Mouse (Mus musculus): ENCODE data around the gene Parpbp. TPM values are rescaled to one million over a fixed set of nuclear protein-coding genes. Genes with fewer than 3 reads are reported as not detected.

Parpbp gene
- total and polyA plus RNA-seq, 2 experiments from 2014 or later, result 3.3 to 6.9 TPM

DNA sequence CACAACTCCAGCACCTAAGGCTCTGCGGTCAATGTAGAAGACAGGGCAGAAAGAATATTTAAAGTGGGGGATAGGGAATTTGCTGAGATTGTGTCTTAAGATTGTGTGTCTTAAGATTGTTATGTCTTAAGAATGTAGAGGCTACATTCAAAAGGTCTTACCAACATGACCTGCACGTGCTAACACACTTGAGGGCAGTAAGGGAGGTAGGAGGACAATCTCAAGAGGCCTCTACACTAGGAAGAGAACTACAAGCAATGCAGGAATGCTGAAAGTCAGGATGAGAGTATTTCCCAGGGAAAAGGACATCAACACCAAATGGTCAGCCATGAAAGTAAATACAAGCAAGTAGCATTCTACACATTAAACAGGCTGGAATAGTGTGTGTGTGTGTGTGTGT is 40.6 kb downstream of the Parpbp start:
- Histone ChIP-seq H3K36me3 (replicated peaks; ENCODE audit: control insufficient read depth, insufficient read depth, low read length) (peaks cover 8% of the 10 kb centered on the region; the same call in 1 of the 2 replicates), H3K9ac (replicated peaks; ENCODE audit: low read depth, low read length) (no peak overlapping the region), H3K9me3 (replicated peaks; ENCODE audit: control insufficient read depth, low read length) (no peaks in the 10 kb centered on the region), H3K4me1 (ENCODE audit: control insufficient read depth, insufficient read depth) (no peaks in the 10 kb centered on the region), H3K4me3 (ENCODE audit: low read depth, low read length) (no peak overlapping the region), H3K4me2 (ENCODE audit: low read depth, low read length) (no peak overlapping the region), H3K27me3 (ENCODE audit: control insufficient read depth, insufficient read depth, low read length) (no peaks in the 10 kb centered on the region), H3K27ac (ENCODE audit: low read depth) (no peak overlapping the region)
- TF ChIP-seq EP300 (IDR thresholded peaks at IDR 0.05; ENCODE audit: low read depth), result no peak
- TF ChIP-seq CTCF (IDR thresholded peaks at IDR 0.05; ENCODE audit: low read depth), result no peak
- WGBS, result 86% methylated on average over 2 of the region's 2 CpGs
- DNase-seq (ENCODE audit: low spot score) (no peak), ATAC-seq (ENCODE audit: insufficient read depth, low read depth) (no peak)

- H3K4me1 ChIP-seq (ENCODE audit: control insufficient read depth, insufficient read depth), result no peaks in the 10 kb centered on the region
- H3K27ac ChIP-seq (ENCODE audit: low read depth), result no peak within 1 kb of the TSS
- ATAC-seq (ENCODE audit: insufficient read depth, low read depth), result no peak
- WGBS, result 60% methylated on average over 5 of the region's 5 CpGs
- H3K9me3 ChIP-seq (replicated peaks; ENCODE audit: control insufficient read depth, low read length), result no peaks in the 10 kb centered on the region
- no peaks in the 10 kb centered on the region for H3K27me3 ChIP-seq (ENCODE audit: control insufficient read depth, insufficient read depth, low read length)
- H3K4me3 ChIP-seq (ENCODE audit: low read depth, low read length), result no peak within 1 kb of the TSS
- no peak for DNase-seq (ENCODE audit: low spot score)
- peaks cover 23% of the 10 kb centered on the region for H3K36me3 ChIP-seq (replicated peaks; ENCODE audit: control insufficient read depth, insufficient read depth, low read length)
- H3K9ac ChIP-seq (replicated peaks; ENCODE audit: low read depth, low read length), result no peak within 1 kb of the TSS
- TF ChIP-seq EP300 (IDR thresholded peaks at IDR 0.05; ENCODE audit: low read depth), result no peak
- TF ChIP-seq CTCF (IDR thresholded peaks at IDR 0.05; ENCODE audit: low read depth), result no peak
- no peak within 1 kb of the TSS for H3K4me2 ChIP-seq (ENCODE audit: low read depth, low read length)
These were observed 56.0 kb downstream of the Parpbp start, which contains the start of gene Pmch for GRCm38 (mm10) chr10:88090772-88091171. TSS of gene Pmch (plus strand) at chr10:88091072.

GRCm38 (mm10) chr10:88067377-88067776 is 79.4 kb downstream of the Parpbp start:
- H3K9me3 ChIP-seq (replicated peaks; ENCODE audit: control insufficient read depth, low read length), result no peaks in the 10 kb centered on the region
- H3K4me2 ChIP-seq (ENCODE audit: low read depth, low read length), result no peak overlapping the region
- H3K27me3 ChIP-seq (ENCODE audit: control insufficient read depth, insufficient read depth, low read length), result no peaks in the 10 kb centered on the region
- no peaks in the 10 kb centered on the region for H3K36me3 ChIP-seq (replicated peaks; ENCODE audit: control insufficient read depth, insufficient read depth, low read length)
- no peak for TF ChIP-seq EP300 (IDR thresholded peaks at IDR 0.05; ENCODE audit: low read depth)
- TF ChIP-seq CTCF (IDR thresholded peaks at IDR 0.05; ENCODE audit: low read depth), result no peak
- 45% methylated on average over 3 of the region's 3 CpGs for WGBS
- H3K4me1 ChIP-seq (ENCODE audit: control insufficient read depth, insufficient read depth), result no peaks in the 10 kb centered on the region
- no peak for ATAC-seq (ENCODE audit: insufficient read depth, low read depth)
- H3K27ac ChIP-seq (ENCODE audit: low read depth), result no peak overlapping the region
- no peak overlapping the region for H3K9ac ChIP-seq (replicated peaks; ENCODE audit: low read depth, low read length)
- DNase-seq (ENCODE audit: low spot score), result no peak
- no peak overlapping the region for H3K4me3 ChIP-seq (ENCODE audit: low read depth, low read length)

- 56% methylated on average over 2 of the region's 2 CpGs for WGBS
- no peaks in the 10 kb centered on the region for H3K27me3 ChIP-seq (ENCODE audit: control insufficient read depth, insufficient read depth, low read length)
- no peak overlapping the region for H3K9ac ChIP-seq (replicated peaks; ENCODE audit: low read depth, low read length)
- H3K4me2 ChIP-seq (ENCODE audit: low read depth, low read length), result no peak overlapping the region
- no peak for ATAC-seq (ENCODE audit: insufficient read depth, low read depth)
- no peak overlapping the region for H3K4me3 ChIP-seq (ENCODE audit: low read depth, low read length)
- H3K4me1 ChIP-seq (ENCODE audit: control insufficient read depth, insufficient read depth), result no peaks in the 10 kb centered on the region
- TF ChIP-seq CTCF (IDR thresholded peaks at IDR 0.05; ENCODE audit: low read depth), result no peak
- TF ChIP-seq EP300 (IDR thresholded peaks at IDR 0.05; ENCODE audit: low read depth), result peak; percentile 56; the same call in 1 of the 2 replicates
- H3K9me3 ChIP-seq (replicated peaks; ENCODE audit: control insufficient read depth, low read length), result no peaks in the 10 kb centered on the region
- H3K36me3 ChIP-seq (replicated peaks; ENCODE audit: control insufficient read depth, insufficient read depth, low read length), result no peaks in the 10 kb centered on the region
- no peak for DNase-seq (ENCODE audit: low spot score)
- no peak overlapping the region for H3K27ac ChIP-seq (ENCODE audit: low read depth)
These were observed 81.9 kb downstream of the Parpbp start for GRCm38 (mm10) chr10:88064872-88065271.

DNA sequence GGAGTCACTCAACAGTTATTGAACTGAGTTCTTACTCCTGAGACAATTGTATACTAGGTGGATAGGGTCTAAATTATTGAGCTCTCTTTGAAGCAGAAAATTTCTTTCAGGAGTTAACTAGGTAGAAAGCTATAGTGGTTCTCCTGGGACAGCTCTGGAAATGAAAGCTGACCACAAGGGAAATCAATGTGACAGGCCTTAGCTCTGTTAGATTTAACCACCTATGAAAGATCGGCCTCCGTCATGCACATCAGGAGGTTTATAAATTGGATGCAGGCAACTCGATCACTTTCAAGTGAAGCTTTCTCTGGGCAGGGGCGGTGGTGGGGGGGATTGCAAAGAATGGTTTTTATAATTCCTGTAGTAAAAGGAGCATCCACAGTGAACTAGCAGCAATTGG is 83.3 kb downstream of the Parpbp start:
- ATAC-seq (ENCODE audit: insufficient read depth, low read depth) (no peak), DNase-seq (ENCODE audit: low spot score) (no peak)
- Histone ChIP-seq H3K9me3 (replicated peaks; ENCODE audit: control insufficient read depth, low read length) (no peaks in the 10 kb centered on the region), H3K4me1 (ENCODE audit: control insufficient read depth, insufficient read depth) (no peaks in the 10 kb centered on the region), H3K36me3 (replicated peaks; ENCODE audit: control insufficient read depth, insufficient read depth, low read length) (no peaks in the 10 kb centered on the region), H3K4me2 (ENCODE audit: low read depth, low read length) (no peak overlapping the region), H3K27me3 (ENCODE audit: control insufficient read depth, insufficient read depth, low read length) (no peaks in the 10 kb centered on the region), H3K4me3 (ENCODE audit: low read depth, low read length) (no peak overlapping the region), H3K27ac (ENCODE audit: low read depth) (no peak overlapping the region), H3K9ac (replicated peaks; ENCODE audit: low read depth, low read length) (no peak overlapping the region)
- no peak for TF ChIP-seq CTCF (IDR thresholded peaks at IDR 0.05; ENCODE audit: low read depth)
- TF ChIP-seq EP300 (IDR thresholded peaks at IDR 0.05; ENCODE audit: low read depth), result no peak
- 88% methylated on average over 4 of the region's 4 CpGs for WGBS

- H3K27ac ChIP-seq (ENCODE audit: low read depth), result no peak overlapping the region
- DNase-seq (ENCODE audit: low spot score), result no peak
These were observed 89.6 kb downstream of the Parpbp start for GRCm38 (mm10) chr10:88056950-88057649.

More at GRCm38 (mm10) chr10:88056950-88057649, 89.6 kb downstream of the Parpbp start:
- Histone ChIP-seq H3K4me3 (ENCODE audit: low read depth, low read length) (no peak overlapping the region), H3K27me3 (ENCODE audit: control insufficient read depth, insufficient read depth, low read length) (no peaks in the 10 kb centered on the region), H3K9me3 (replicated peaks; ENCODE audit: control insufficient read depth, low read length) (no peaks in the 10 kb centered on the region), H3K4me2 (ENCODE audit: low read depth, low read length) (no peak overlapping the region), H3K9ac (replicated peaks; ENCODE audit: low read depth, low read length) (no peak overlapping the region), H3K36me3 (replicated peaks; ENCODE audit: control insufficient read depth, insufficient read depth, low read length) (no peaks in the 10 kb centered on the region), H3K4me1 (ENCODE audit: control insufficient read depth, insufficient read depth) (no peaks in the 10 kb centered on the region)
- 0 out of 2 replicates have a peak, but pooled peaks have one; percentile 5 for TF ChIP-seq CTCF (IDR thresholded peaks at IDR 0.05; ENCODE audit: low read depth)
- no peak for TF ChIP-seq EP300 (IDR thresholded peaks at IDR 0.05; ENCODE audit: low read depth)
- ATAC-seq (ENCODE audit: insufficient read depth, low read depth), result no peak
- 63% methylated on average over 14 of the region's 14 CpGs for WGBS
